Mouse (Mus musculus) ES-E14 (cell line): ENCODE data around the gene Hcn2.

Experiments
- CHD2 ChIP-seq: IDR thresholded peaks from 2 replicates; pipeline ENCODE4 v1.6.1; 2014; ENCODE audit warnings: mild to moderate bottlenecking, low read depth, low read length, inconsistent platforms
- MAFK ChIP-seq: IDR thresholded peaks from 2 replicates; pipeline ENCODE4 v1.6.1; 2014; ENCODE audit warnings: mild to moderate bottlenecking, low read depth, low read length, inconsistent platforms; ENCODE audit not compliant: insufficient read depth
- ZC3H11A ChIP-seq: IDR thresholded peaks from 2 replicates; pipeline ENCODE4 v1.6.1; 2012; ENCODE audit warnings: low read depth, mild to moderate bottlenecking, inconsistent platforms, low read length, borderline replicate concordance
- ZNF384 ChIP-seq: IDR thresholded peaks from 2 replicates; pipeline ENCODE4 v1.6.1; 2012; ENCODE audit warnings: low read depth, low read length, inconsistent platforms

DNA sequence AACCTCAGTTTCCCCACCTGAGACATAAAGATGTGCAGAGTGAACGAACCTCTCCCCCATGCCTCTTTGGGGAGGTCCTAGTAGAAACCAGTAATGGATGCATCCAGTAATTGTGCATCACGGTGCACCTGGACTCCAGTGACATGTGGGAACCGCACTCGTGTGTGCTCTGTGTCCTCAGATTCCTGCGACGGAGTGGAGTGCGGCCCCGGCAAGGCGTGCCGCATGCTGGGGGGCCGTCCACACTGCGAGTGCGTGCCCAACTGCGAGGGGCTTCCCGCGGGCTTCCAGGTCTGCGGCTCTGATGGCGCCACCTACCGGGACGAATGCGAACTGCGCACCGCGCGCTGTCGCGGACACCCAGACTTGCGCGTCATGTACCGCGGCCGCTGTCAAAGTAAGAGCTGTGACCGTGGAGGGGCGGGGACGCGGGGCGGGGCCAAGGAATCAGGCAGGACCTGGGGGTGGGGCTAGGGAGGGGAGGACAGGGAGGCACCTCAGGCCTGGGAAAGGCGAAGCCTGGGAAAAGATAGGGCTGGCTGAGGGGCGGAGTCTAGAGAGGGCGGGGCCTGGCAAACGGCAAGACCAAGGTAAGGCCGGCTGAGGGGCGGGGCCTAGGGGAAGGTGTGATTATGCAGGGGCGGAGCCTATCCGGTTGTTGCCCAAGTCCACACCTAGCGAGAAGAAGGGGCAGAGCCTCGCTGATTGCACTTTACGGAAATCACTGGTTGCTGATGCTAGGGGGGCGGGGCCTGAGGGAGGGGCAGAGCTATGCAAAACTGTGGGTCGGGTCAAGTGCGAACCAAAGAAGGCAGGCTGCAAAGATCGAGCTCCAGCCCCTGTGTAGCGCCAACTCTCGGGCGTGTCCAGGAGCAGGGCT lies 63.6 kb downstream of the Hcn2 start:
- TF ChIP-seq ZC3H11A (no peak), MAFK (no peak), ZNF384 (no peak), CHD2 (no peak)
